Mouse (Mus musculus) G1E (cell line): ENCODE measurements around the gene Cdh15.

Source experiments
- GATA1 ChIP-seq: IDR thresholded peaks from 2 replicates; pipeline ENCODE4 v1.6.1; 2012; ENCODE audit warnings: borderline replicate concordance, low read length, inconsistent platforms, mixed read lengths
- TAL1 ChIP-seq: conservative IDR thresholded peaks from 2 replicates; pipeline ENCODE4 v1.6.1; 2012; ENCODE audit warnings: low read depth, low read length, inconsistent platforms, mixed read lengths

GRCm38 (mm10) chr8:122906463-122907021 lies 58.8 kb downstream of the Cdh15 start:
- TF ChIP-seq TAL1: no peak
- no peak for TF ChIP-seq GATA1
